Mouse (Mus musculus) liver, embryonic 14.5 days (tissue): ENCODE data around the gene Ceacam15.

Experiments used
- CTCF ChIP-seq: IDR thresholded peaks from 2 replicates; pipeline ENCODE4 v1.5.1; 2016; ENCODE audit warnings: antibody characterized with exemption, low read depth, control low read depth
- EP300 ChIP-seq: IDR thresholded peaks from 2 replicates; pipeline ENCODE4 v1.6.1; 2016; ENCODE audit warnings: antibody characterized with exemption, low read depth

GRCm38 (mm10) chr7:16644260-16644659, 31.2 kb downstream of the Ceacam15 start:
- TF ChIP-seq EP300 (no peak), CTCF (no peak)
